Mouse (Mus musculus) limb, embryonic 11.5 days (tissue): ENCODE measurements around the gene Nek9. TPM values are rescaled to one million over a fixed set of nuclear protein-coding genes. Genes with fewer than 3 reads are reported as not detected.

ENCODE experiments used
- ATAC-seq: fragments of 200-750 bp; cut with Nextera tagmentation; 2 replicates; pipeline ENCODE4 v1.8.0; 2017; ENCODE audit warnings: low read depth; ENCODE audit not compliant: insufficient number of reproducible peaks, low FRiP score, low TSS enrichment
- DNase-seq: peaks from one replicate; pipeline ENCODE4 v3.0.0-alpha.2; 2015; ENCODE audit warnings: low spot score
- H3K27ac ChIP-seq: fragments of 300-500 bp; sonication (generic); replicated peaks from 2 replicates; pipeline ENCODE4 v1.5.1; 2014; ENCODE audit warnings: low read depth, mild to moderate bottlenecking, low read length
- H3K27me3 ChIP-seq: fragments of 300-500 bp; sonication (generic); 2 replicates; pipeline ENCODE4 v1.6.1; 2014; ENCODE audit warnings: mild to moderate bottlenecking, low read length, mixed read lengths; ENCODE audit not compliant: control insufficient read depth, insufficient read depth
- H3K36me3 ChIP-seq: fragments of 300-500 bp; sonication (generic); 2 replicates; pipeline ENCODE4 v1.6.1; 2014; ENCODE audit warnings: mild to moderate bottlenecking, low read length, moderate library complexity, mixed read lengths; ENCODE audit not compliant: control insufficient read depth, insufficient read depth
- H3K4me1 ChIP-seq: fragments of 300-500 bp; sonication (generic); 2 replicates; pipeline ENCODE4 v1.6.1; 2014; ENCODE audit warnings: low read length, mixed read lengths; ENCODE audit not compliant: control insufficient read depth, insufficient read depth
- H3K4me2 ChIP-seq: fragments of 300-500 bp; sonication (generic); 2 replicates; pipeline ENCODE4 v1.6.1; 2014; ENCODE audit warnings: low read depth, mild to moderate bottlenecking, moderate library complexity; ENCODE audit not compliant: severe bottlenecking
- H3K4me3 ChIP-seq: fragments of 300-500 bp; sonication (generic); 2 replicates; pipeline ENCODE4 v1.5.1; 2014; ENCODE audit warnings: low read depth, low read length
- H3K9ac ChIP-seq: fragments of 300-500 bp; sonication (generic); 2 replicates; pipeline ENCODE4 v1.6.1; 2014; ENCODE audit warnings: mild to moderate bottlenecking, low read length
- H3K9me3 ChIP-seq: fragments of 300-500 bp; sonication (generic); 2 replicates; pipeline ENCODE4 v1.6.1; 2016; ENCODE audit warnings: low read length; ENCODE audit not compliant: control insufficient read depth
- WGBS: fragments of 180-500 bp; shearing (Covaris S2); extraction: QIAGEN DNeasy Blood & Tissue Kit; methylation state at CpG from one replicate; pipeline ENCODE4 v1.1.7; 2014; 5-methylcytosine and 5-hydroxymethylcytosine counted together
- polyA plus RNA-seq: library from polyadenylated mRNA; unstranded; fragments of >200 nt; fragmentation: Nextera tagmentation; extraction: Ambion mirVana; gene quantifications from 2 replicates; pipeline ENCODE4 v1.2.1, GENCODE M21; 2014

Gene Nek9
- polyA plus RNA-seq, 1 experiment from 2014 or later, result 18.7 TPM

DNA sequence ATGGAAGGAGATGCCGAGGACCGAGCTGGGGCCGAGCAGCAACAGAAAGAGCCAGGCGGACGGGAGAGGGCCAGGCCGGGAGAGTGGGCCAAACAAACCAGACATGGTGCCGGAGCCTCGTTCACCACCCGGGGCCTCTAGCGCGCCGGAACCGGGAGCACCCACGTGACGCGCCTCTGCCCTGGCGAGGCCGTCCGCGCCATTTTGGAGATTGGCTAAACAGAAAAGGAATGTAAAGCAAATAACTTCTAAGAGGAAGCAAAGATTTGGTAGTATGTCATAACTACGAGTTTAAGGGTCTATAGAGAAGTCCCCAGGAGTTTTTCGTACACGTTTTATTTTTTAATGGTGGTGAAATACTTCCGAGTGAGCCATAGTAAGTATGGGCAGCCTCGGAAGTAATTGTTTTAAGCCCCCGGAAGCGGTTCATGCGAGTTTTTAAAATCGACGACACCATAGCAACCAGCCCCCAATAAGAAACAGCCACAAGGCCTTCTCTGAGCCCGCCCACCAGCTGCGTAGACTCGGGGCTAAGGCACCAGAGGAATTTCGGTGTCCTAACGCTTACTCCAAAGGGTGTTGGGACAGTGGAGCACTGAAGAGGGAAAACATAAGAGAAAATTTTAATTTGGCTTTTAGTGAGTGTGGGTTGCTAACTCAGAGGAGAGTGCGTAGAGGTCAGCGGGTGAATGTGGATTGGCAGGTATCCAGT, 35.6 kb upstream of the Nek9 start, which contains the start of gene Tmed10:
TSS of gene Tmed10 (minus strand) at position 287 of the 712 bp plus-strand sequence.
- Histone ChIP-seq H3K36me3 (no peaks in the 10 kb centered on the region), H3K4me2 (peak within 1 kb of the TSS; percentile 68), H3K4me1 (0 out of 2 replicates have a peak, but pooled peaks cover 3% of the 10 kb centered on the region), H3K27me3 (no peaks in the 10 kb centered on the region), H3K9ac (peak within 1 kb of the TSS; percentile 93), H3K27ac (peak within 1 kb of the TSS; percentile 70), H3K9me3 (no peaks in the 10 kb centered on the region), H3K4me3 (peak within 1 kb of the TSS; percentile 92)
- under 1% methylated on average over 37 of the region's 37 CpGs for whole genome bisulfite sequencing
- DNase-seq (peak; percentile 89), ATAC-seq (peak; percentile 92)

DNA sequence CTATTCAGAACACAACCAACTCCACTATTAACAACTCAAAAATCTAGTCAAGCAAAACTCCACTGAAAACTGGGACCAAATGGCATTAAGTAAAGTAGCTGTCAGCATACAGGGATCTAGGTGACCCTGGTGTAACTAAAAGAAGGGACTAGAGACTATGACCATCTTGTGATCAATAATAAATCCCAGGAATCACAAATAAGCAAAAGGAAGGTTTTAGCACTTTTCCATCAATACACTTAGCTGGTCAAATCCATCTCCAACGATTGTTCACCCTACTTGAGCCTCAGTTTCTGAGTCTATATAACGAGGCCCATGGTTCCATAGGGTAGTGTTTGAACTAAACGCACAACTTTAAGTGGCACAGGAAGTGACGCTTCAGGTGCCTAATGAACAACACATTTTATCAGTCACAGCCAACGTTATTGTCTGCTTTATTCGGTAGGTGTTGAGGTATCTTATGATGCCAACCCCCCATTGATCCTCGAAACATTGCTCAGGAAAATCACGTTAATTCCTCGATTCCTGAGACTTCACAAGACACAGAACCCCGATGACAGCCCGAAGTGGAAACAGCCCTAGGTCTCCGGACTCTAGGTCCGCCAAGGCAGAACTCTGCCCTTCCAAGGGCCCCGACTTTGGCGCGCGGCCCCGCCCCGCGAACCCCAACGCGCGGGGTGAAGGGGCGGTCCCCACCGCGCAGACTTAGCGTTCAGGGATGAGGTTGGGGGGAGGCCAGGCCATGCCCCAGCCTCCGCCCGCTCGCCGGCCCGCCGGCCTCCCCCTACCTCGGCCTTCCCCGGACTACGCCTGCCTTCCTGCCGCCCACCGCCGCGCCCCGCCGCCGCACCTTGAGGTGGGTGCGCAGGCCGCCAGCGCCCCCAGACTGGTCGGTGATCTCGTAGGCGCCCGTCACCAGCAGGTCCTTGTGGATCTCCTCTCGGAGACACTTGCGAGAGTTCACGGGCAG, 34.7 kb upstream of the Nek9 start:
- H3K9me3 ChIP-seq, result no peaks in the 10 kb centered on the region
- ATAC-seq (peak; percentile 84), DNase-seq (peak; percentile 68)
- H3K4me3 ChIP-seq, result peak overlapping the region; percentile 92
- H3K36me3 ChIP-seq, result no peaks in the 10 kb centered on the region
- peak overlapping the region; percentile 93 for H3K9ac ChIP-seq
- no peaks in the 10 kb centered on the region for H3K27me3 ChIP-seq
- peak overlapping the region; percentile 70 for H3K27ac ChIP-seq
- peak overlapping the region; percentile 68 for H3K4me2 ChIP-seq
- 1% methylated on average over 50 of the region's 53 CpGs for WGBS
- 0 out of 2 replicates have a peak, but pooled peaks cover 3% of the 10 kb centered on the region for H3K4me1 ChIP-seq

DNA sequence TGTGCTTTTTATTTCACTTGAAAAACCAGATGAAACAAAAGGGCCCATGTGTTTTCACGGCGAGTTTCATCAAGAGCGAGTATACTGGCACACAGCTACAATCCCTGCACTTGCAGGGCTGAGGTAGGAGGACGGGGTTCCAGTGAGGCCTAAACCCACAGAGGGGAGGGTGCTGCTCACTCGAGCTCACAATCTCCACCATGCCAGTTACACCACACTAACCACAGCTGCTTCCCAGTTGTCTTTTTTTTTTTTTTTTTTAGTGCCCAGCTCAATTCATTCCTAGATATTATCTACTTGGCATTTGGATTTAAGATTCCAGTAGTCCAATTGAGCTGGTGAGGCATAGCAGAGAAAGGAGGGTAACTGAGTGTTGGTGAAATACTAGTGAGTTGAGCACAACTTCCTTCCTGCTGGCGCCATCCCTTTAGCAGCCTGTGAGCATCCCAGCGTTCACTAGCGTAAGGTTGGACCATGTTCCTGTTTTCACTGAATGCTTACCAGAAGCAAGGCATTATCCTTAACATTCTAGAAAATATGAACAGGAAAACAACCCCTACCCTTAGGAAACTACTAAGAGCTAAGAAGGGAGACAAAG, 33.0 kb upstream of the Nek9 start:
- Histone ChIP-seq H3K4me3 (no peak overlapping the region), H3K36me3 (no peaks in the 10 kb centered on the region), H3K27me3 (no peaks in the 10 kb centered on the region), H3K9me3 (no peaks in the 10 kb centered on the region), H3K27ac (no peak overlapping the region), H3K4me1 (0 out of 2 replicates have a peak, but pooled peaks cover 3% of the 10 kb centered on the region), H3K4me2 (no peak overlapping the region; the same call in 1 of the 2 replicates), H3K9ac (no peak overlapping the region)
- DNase-seq (no peak), ATAC-seq (no peak)
- WGBS, result 85% methylated on average over 8 of the region's 8 CpGs

DNA sequence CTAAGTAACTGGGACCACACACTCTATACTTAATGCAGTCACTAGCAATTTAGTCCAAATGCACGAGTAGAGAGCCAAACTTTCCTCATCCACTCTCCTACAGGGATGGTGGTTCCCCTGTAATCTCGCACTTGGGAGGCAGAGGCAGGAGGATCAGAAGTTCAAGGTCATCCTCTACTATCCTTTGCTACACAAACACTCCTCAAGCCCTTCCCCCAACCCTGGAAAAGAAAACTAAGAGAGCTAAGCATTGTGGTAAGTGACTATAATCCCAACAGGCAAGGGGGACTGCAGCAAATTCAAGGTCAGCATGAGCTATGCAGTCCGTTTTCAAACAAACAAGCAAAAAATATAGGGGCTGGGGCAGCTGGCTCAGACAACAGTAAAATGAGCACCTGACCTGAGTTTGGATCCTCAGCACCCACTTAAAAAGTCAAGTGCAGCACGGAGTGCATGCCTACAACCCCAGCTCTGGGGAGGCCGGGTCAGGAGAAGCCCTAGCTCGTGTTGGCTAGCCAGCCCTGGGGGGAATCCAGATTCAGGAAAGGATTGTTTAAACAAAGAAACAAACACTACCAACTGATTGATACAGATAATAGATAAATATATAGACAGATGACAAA, 29.4 kb upstream of the Nek9 start:
- no peak for ATAC-seq
- Histone ChIP-seq H3K27ac (no peak overlapping the region), H3K9me3 (no peaks in the 10 kb centered on the region), H3K27me3 (no peaks in the 10 kb centered on the region), H3K36me3 (no peaks in the 10 kb centered on the region), H3K4me3 (no peak overlapping the region), H3K4me2 (no peak overlapping the region), H3K9ac (no peak overlapping the region), H3K4me1 (0 out of 2 replicates have a peak, but pooled peaks cover 3% of the 10 kb centered on the region)
- WGBS, result 86% methylated on average over 6 of the region's 6 CpGs
- no peak for DNase-seq

DNA sequence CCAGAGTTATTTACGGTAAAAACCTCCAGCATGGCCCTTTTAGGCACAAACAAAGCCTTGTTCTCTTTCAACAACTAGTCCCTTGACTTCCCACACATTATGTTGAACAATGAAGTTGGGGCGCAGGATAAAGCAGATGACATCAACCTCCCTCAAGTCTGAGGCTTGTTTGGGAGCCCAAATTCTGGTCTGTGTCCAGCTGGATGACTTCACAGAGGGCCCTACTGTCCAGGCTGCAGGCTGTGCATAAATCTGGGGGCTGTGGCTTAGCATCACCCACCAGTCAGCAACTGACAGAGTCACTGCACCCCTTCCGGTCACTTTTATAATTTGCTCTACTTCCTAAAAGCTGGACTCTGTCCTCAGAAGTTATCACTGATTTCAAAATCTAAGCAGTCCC, 27.1 kb upstream of the Nek9 start:
- WGBS, result 91% methylated on average over 3 of the region's 3 CpGs
- Histone ChIP-seq H3K27ac (no peak overlapping the region), H3K9ac (no peak overlapping the region), H3K4me1 (no peaks in the 10 kb centered on the region), H3K36me3 (no peaks in the 10 kb centered on the region), H3K27me3 (no peaks in the 10 kb centered on the region), H3K4me2 (no peak overlapping the region), H3K4me3 (no peak overlapping the region), H3K9me3 (no peaks in the 10 kb centered on the region)
- DNase-seq, result no peak
- ATAC-seq, result no peak

DNA sequence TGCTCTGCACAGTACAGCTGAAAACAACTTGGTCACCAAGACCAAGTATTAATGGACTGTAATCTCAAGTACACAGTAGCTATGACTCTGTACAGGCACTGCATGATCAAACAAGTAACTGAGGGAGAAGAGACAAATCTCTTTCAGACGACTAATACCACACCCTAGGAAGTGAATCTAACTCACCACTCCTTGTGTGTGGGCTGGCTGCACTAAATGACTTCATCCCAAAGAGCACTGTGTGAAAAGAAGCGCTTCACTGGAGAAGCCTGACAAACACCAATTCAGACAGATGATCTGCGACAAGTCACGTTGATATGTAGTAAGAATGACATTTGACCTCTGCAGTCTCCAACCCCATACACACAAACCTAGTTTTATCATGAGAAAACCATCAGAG, 23.3 kb upstream of the Nek9 start:
- Histone ChIP-seq H3K36me3 (no peaks in the 10 kb centered on the region), H3K27ac (no peak overlapping the region), H3K27me3 (no peaks in the 10 kb centered on the region), H3K9me3 (no peaks in the 10 kb centered on the region), H3K9ac (no peak overlapping the region), H3K4me1 (no peaks in the 10 kb centered on the region), H3K4me2 (no peak overlapping the region), H3K4me3 (no peak overlapping the region)
- ATAC-seq, result no peak
- WGBS, result 86% methylated on average over 4 of the region's 4 CpGs
- no peak for DNase-seq

DNA sequence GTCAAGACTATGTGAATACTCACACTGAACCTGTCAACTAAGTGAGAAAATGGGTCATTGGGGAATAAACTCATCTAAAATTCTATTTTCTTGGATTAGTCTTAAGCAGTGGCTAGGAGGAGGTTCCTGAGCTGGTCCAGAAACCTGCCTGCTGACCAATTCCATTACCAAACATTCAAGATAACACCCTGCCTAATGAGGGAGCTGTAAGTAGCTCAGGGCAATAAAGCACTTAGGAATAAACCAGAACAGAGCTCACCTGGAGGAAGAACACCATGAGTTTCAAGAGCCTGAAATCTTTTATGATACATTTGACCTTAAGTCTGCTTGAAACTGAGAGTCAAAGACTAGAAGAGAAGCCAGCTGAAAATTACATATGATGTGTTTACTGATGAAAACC, 22.4 kb upstream of the Nek9 start:
- H3K9ac ChIP-seq, result no peak overlapping the region
- no peaks in the 10 kb centered on the region for H3K36me3 ChIP-seq
- H3K4me2 ChIP-seq, result no peak overlapping the region
- H3K27ac ChIP-seq, result no peak overlapping the region
- no peaks in the 10 kb centered on the region for H3K4me1 ChIP-seq
- no peak for ATAC-seq
- no peak for DNase-seq
- H3K4me3 ChIP-seq, result no peak overlapping the region
- no peaks in the 10 kb centered on the region for H3K27me3 ChIP-seq
- H3K9me3 ChIP-seq, result no peaks in the 10 kb centered on the region

DNA sequence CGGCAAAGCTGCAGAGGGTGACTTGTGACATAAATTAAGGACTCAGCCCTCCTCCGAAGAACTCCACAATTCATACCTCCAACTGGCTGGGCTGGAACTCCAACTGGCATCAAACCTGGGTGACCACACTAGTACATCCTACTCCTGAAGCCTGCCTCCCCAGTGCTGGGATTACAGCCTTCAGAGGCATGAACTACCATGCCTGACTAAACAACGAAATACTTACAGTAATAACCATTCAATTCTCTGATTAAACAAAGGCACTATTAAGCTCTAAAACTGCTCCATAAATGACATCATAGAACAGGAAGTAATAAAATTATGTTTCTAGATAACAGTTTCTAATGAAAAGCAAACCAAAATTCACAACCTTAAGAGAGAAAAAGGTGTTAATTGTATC, 22.0 kb upstream of the Nek9 start:
- Histone ChIP-seq H3K36me3 (no peaks in the 10 kb centered on the region), H3K4me3 (no peak overlapping the region), H3K27ac (no peak overlapping the region), H3K9ac (no peak overlapping the region), H3K27me3 (no peaks in the 10 kb centered on the region), H3K4me2 (no peak overlapping the region), H3K4me1 (no peaks in the 10 kb centered on the region), H3K9me3 (no peaks in the 10 kb centered on the region)
- 88% methylated on average over 3 of the region's 3 CpGs for WGBS
- no peak for ATAC-seq
- no peak for DNase-seq
